Mouse (Mus musculus) spleen, adult 2 months (tissue): Measurements from ENCODE around the gene Rest.

ENCODE experiments used
- CTCF ChIP-seq: fragments of 200-500 bp; IDR thresholded peaks from 2 replicates; pipeline ENCODE4 v1.5.1; 2011; ENCODE audit warnings: mild to moderate bottlenecking, inconsistent platforms; ENCODE audit not compliant: insufficient read depth, insufficient read length, insufficient replicate concordance; ENCODE audit errors: extremely low read depth
- POLR2A ChIP-seq: fragments of 200-500 bp; IDR thresholded peaks from 2 replicates; pipeline ENCODE4 v1.6.1; 2011; ENCODE audit warnings: low read depth, low read length, inconsistent platforms

GRCm38 (mm10) chr5:77237104-77237503, 28.2 kb upstream of the Rest start:
- TF ChIP-seq CTCF (no peak), POLR2A (no peak)
